Mouse (Mus musculus) hindbrain, embryonic 13.5 days (tissue): ENCODE results near the gene Kyat1. TPM values are rescaled to one million over a fixed set of nuclear protein-coding genes. Genes with fewer than 3 reads are reported as not detected.

ENCODE experiments used
- ATAC-seq: fragments of 200-750 bp; cut with Nextera tagmentation; 2 replicates; pipeline ENCODE4 v1.8.0; 2017; ENCODE audit warnings: moderate TSS enrichment; ENCODE audit not compliant: low FRiP score
- H3K27ac ChIP-seq: fragments of 300-500 bp; sonication (generic); 2 replicates; pipeline ENCODE4 v1.5.1; 2015; ENCODE audit warnings: inconsistent platforms, mild to moderate bottlenecking, moderate library complexity
- H3K27me3 ChIP-seq: fragments of 300-500 bp; sonication (generic); 2 replicates; pipeline ENCODE4 v1.6.1; 2015; ENCODE audit warnings: mild to moderate bottlenecking, inconsistent platforms
- H3K36me3 ChIP-seq: fragments of 300-500 bp; sonication (generic); 2 replicates; pipeline ENCODE4 v1.6.1; 2015; ENCODE audit warnings: mild to moderate bottlenecking, inconsistent platforms
- H3K4me1 ChIP-seq: fragments of 300-500 bp; sonication (generic); replicated peaks from 2 replicates; pipeline ENCODE4 v1.6.1; 2015; ENCODE audit warnings: inconsistent platforms
- H3K4me2 ChIP-seq: fragments of 300-500 bp; sonication (generic); 2 replicates; pipeline ENCODE4 v1.6.1; 2015; ENCODE audit warnings: inconsistent platforms, mild to moderate bottlenecking, moderate library complexity
- H3K4me3 ChIP-seq: fragments of 300-500 bp; sonication (generic); 2 replicates; pipeline ENCODE4 v1.5.1; 2015; ENCODE audit warnings: mild to moderate bottlenecking, inconsistent platforms
- H3K9ac ChIP-seq: fragments of 300-500 bp; sonication (generic); 2 replicates; pipeline ENCODE4 v1.6.1; 2015; ENCODE audit warnings: mild to moderate bottlenecking, inconsistent platforms
- H3K9me3 ChIP-seq: fragments of 300-500 bp; sonication (generic); 2 replicates; pipeline ENCODE4 v1.6.1; 2016; ENCODE audit warnings: inconsistent platforms
- WGBS: fragments of 180-500 bp; shearing (Covaris S2); methylation state at CpG from one replicate; pipeline ENCODE4 v1.1.7; 2015; 5-methylcytosine and 5-hydroxymethylcytosine counted together
- polyA plus RNA-seq: library from polyadenylated mRNA; unstranded; fragments of >200 nt; fragmentation: Nextera tagmentation; extraction: Ambion mirVana; gene quantifications from 2 replicates; pipeline ENCODE4 v1.2.1, GENCODE M21; 2015

Gene Kyat1
- polyA plus RNA-seq: 14.5 and 14.8 TPM in 2 replicates

GRCm38 (mm10) chr2:30205629-30206357 is at the start of gene Kyat1:
TSS of gene Kyat1 (minus strand) at chr2:30205847.
- peak; percentile 98 for ATAC-seq
- Histone ChIP-seq H3K27me3 (no peaks in the 10 kb centered on the region), H3K27ac (peak within 1 kb of the TSS; percentile 84), H3K4me1 (peaks cover 23% of the 10 kb centered on the region), H3K4me2 (peak within 1 kb of the TSS; percentile 84), H3K36me3 (no peaks in the 10 kb centered on the region), H3K4me3 (peak within 1 kb of the TSS; percentile 68), H3K9me3 (no peaks in the 10 kb centered on the region), H3K9ac (peak within 1 kb of the TSS; percentile 74)
- WGBS: under 1% methylated on average over 44 of the region's 44 CpGs

- peaks cover 22% of the 10 kb centered on the region for H3K4me1 ChIP-seq
- no peak overlapping the region for H3K27ac ChIP-seq
- H3K4me3 ChIP-seq: no peak overlapping the region
- no peak for ATAC-seq
- no peak overlapping the region for H3K9ac ChIP-seq
- peaks cover 95% of the 10 kb centered on the region for H3K36me3 ChIP-seq
- WGBS: 88% methylated on average over 5 of the region's 5 CpGs
- H3K27me3 ChIP-seq: no peaks in the 10 kb centered on the region
- H3K4me2 ChIP-seq: no peak overlapping the region
- H3K9me3 ChIP-seq: no peaks in the 10 kb centered on the region
Measured at GRCm38 (mm10) chr2:30253809-30254208, 48.2 kb upstream of the Kyat1 start.

- Histone ChIP-seq H3K4me1 (peaks cover 11% of the 10 kb centered on the region), H3K36me3 (peaks cover 93% of the 10 kb centered on the region), H3K9me3 (no peaks in the 10 kb centered on the region), H3K4me3 (no peak overlapping the region), H3K9ac (no peak overlapping the region), H3K27me3 (no peaks in the 10 kb centered on the region), H3K27ac (no peak overlapping the region), H3K4me2 (no peak overlapping the region)
- ATAC-seq: no peak
- 90% methylated on average over 3 of the region's 3 CpGs for WGBS
Measured at GRCm38 (mm10) chr2:30252521-30252920, 46.9 kb upstream of the Kyat1 start.

GRCm38 (mm10) chr2:30251417-30252104 is 45.9 kb upstream of the Kyat1 start:
- Histone ChIP-seq H3K27ac (no peak overlapping the region), H3K4me2 (no peak overlapping the region), H3K4me1 (peaks cover 17% of the 10 kb centered on the region), H3K4me3 (no peak overlapping the region), H3K9me3 (no peaks in the 10 kb centered on the region), H3K36me3 (peaks cover 83% of the 10 kb centered on the region), H3K9ac (peak overlapping the region; percentile 39; the same call in 1 of the 2 replicates), H3K27me3 (no peaks in the 10 kb centered on the region)
- WGBS: 87% methylated on average over 5 of the region's 5 CpGs
- no peak for ATAC-seq

- Histone ChIP-seq H3K27ac (no peak overlapping the region), H3K27me3 (no peaks in the 10 kb centered on the region), H3K4me3 (no peak overlapping the region), H3K4me2 (no peak overlapping the region), H3K9me3 (no peaks in the 10 kb centered on the region), H3K9ac (no peak overlapping the region), H3K36me3 (peaks cover 83% of the 10 kb centered on the region), H3K4me1 (peaks cover 17% of the 10 kb centered on the region)
- ATAC-seq: no peak
- 88% methylated on average over 10 of the region's 10 CpGs for WGBS
Measured at GRCm38 (mm10) chr2:30250166-30251128, 44.8 kb upstream of the Kyat1 start.

GRCm38 (mm10) chr2:30249182-30249581 is 43.5 kb upstream of the Kyat1 start:
- Histone ChIP-seq H3K36me3 (peaks cover 80% of the 10 kb centered on the region), H3K27ac (no peak overlapping the region), H3K4me2 (no peak overlapping the region), H3K9me3 (no peaks in the 10 kb centered on the region), H3K27me3 (no peaks in the 10 kb centered on the region), H3K4me1 (peaks cover 21% of the 10 kb centered on the region), H3K9ac (no peak overlapping the region), H3K4me3 (no peak overlapping the region)
- no peak for ATAC-seq
- 93% methylated on average over 3 of the region's 3 CpGs for WGBS

- peaks cover 82% of the 10 kb centered on the region for H3K36me3 ChIP-seq
- WGBS: 80% methylated on average over 4 of the region's 4 CpGs
- no peak for ATAC-seq
Measured at GRCm38 (mm10) chr2:30247681-30248080, 42.0 kb upstream of the Kyat1 start.

GRCm38 (mm10) chr2:30247036-30247435 is 41.4 kb upstream of the Kyat1 start:
- Histone ChIP-seq H3K9ac (no peak overlapping the region), H3K27me3 (no peaks in the 10 kb centered on the region), H3K36me3 (peaks cover 83% of the 10 kb centered on the region), H3K4me3 (no peak overlapping the region), H3K4me1 (peaks cover 30% of the 10 kb centered on the region), H3K9me3 (no peaks in the 10 kb centered on the region), H3K27ac (no peak overlapping the region), H3K4me2 (no peak overlapping the region)
- no peak for ATAC-seq
- WGBS: 94% methylated on average over 5 of the region's 5 CpGs

More at GRCm38 (mm10) chr2:30247681-30248080, 42.0 kb upstream of the Kyat1 start:
- Histone ChIP-seq H3K27me3 (no peaks in the 10 kb centered on the region), H3K4me1 (peaks cover 25% of the 10 kb centered on the region), H3K9ac (no peak overlapping the region), H3K9me3 (no peaks in the 10 kb centered on the region), H3K4me3 (no peak overlapping the region), H3K27ac (no peak overlapping the region), H3K4me2 (no peak overlapping the region)

GRCm38 (mm10) chr2:30244595-30245178 is 39.0 kb upstream of the Kyat1 start:
- H3K9me3 ChIP-seq: no peaks in the 10 kb centered on the region
- no peak overlapping the region for H3K4me3 ChIP-seq
- WGBS: 82% methylated on average over 7 of the region's 7 CpGs
- H3K27ac ChIP-seq: no peak overlapping the region
- peaks cover 39% of the 10 kb centered on the region for H3K4me1 ChIP-seq
- no peaks in the 10 kb centered on the region for H3K27me3 ChIP-seq
- H3K36me3 ChIP-seq: peaks cover 82% of the 10 kb centered on the region
- no peak for ATAC-seq
- H3K4me2 ChIP-seq: no peak overlapping the region
- H3K9ac ChIP-seq: no peak overlapping the region

GRCm38 (mm10) chr2:30243391-30243790 is 37.7 kb upstream of the Kyat1 start:
- H3K36me3 ChIP-seq: peaks cover 70% of the 10 kb centered on the region

GRCm38 (mm10) chr2:30242509-30242908 is 36.9 kb upstream of the Kyat1 start:
- H3K27ac ChIP-seq: no peak overlapping the region

More at GRCm38 (mm10) chr2:30243391-30243790, 37.7 kb upstream of the Kyat1 start:
- Histone ChIP-seq H3K4me2 (no peak overlapping the region), H3K9ac (no peak overlapping the region), H3K9me3 (no peaks in the 10 kb centered on the region), H3K4me1 (peaks cover 52% of the 10 kb centered on the region), H3K4me3 (no peak overlapping the region), H3K27me3 (no peaks in the 10 kb centered on the region), H3K27ac (no peak overlapping the region)
- ATAC-seq: no peak
- WGBS: 90% methylated on average over 4 of the region's 4 CpGs

More at GRCm38 (mm10) chr2:30242509-30242908, 36.9 kb upstream of the Kyat1 start:
- no peak overlapping the region for H3K4me2 ChIP-seq
- H3K9me3 ChIP-seq: no peaks in the 10 kb centered on the region
- H3K4me1 ChIP-seq: peaks cover 55% of the 10 kb centered on the region
- H3K4me3 ChIP-seq: no peak overlapping the region
- no peaks in the 10 kb centered on the region for H3K27me3 ChIP-seq
- no peak overlapping the region for H3K9ac ChIP-seq
- no peak for ATAC-seq
- peaks cover 62% of the 10 kb centered on the region for H3K36me3 ChIP-seq
- WGBS: 36% methylated on average over 4 of the region's 4 CpGs
